Mouse (Mus musculus) testis, adult 2 months (tissue): ENCODE results near the gene Mre11a.

Experiments
- CTCF ChIP-seq: fragments of 200-500 bp; IDR thresholded peaks from 2 replicates; pipeline ENCODE4 v1.5.1; 2012; ENCODE audit warnings: low read depth, mild to moderate bottlenecking, inconsistent platforms, low read length, moderate library complexity; ENCODE audit not compliant: control insufficient read depth, insufficient read depth, insufficient replicate concordance
- POLR2A ChIP-seq: fragments of 200-500 bp; IDR thresholded peaks from 2 replicates; pipeline ENCODE4 v1.6.1; 2012; ENCODE audit warnings: low read depth, mild to moderate bottlenecking, inconsistent platforms, low read length, moderate library complexity; ENCODE audit not compliant: control insufficient read depth

DNA sequence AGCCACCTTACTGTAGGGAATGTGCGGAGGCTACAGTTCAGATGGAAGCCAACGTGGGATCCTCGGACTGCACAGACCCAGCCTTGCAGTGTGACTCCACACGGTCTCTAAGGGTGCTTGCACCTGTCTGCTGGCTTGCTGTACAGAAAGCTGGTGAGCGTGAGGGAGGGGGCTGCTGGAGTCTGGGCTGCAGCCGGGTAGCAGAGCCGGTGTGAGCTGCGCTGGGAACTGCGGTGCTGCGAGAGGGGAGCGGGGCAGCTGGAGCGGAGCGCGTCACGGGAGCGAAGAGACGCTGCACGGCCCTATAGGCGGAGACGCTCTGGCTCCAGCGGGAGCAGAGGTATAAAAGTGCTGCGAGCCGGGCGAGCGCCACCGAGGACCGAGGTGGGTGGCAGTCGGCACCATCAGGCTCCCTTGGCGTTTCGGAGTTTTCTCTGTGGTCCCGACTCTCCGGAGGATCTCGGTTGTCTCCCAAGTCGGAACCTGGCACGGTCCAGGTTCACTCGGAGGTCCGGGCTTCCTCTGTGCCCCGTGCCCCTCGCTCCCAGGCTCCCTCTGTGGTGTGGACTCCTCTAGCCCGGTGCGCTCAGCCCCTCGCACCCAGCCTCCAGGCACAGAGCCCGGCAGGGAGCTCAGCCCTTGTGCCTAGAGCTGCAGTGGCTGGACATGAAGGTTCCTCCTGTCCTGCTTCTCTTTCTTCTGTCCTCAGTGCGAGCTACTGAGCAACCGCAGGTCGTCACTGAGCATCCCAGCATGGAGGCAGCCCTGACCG, 75.6 kb downstream of the Mre11a start, which contains the start of gene Gpr83:
- TF ChIP-seq CTCF (no peak), POLR2A (no peak)
